9 mouse cellular contexts compared by ENCODE assay signal in the genomic region with DNA sequence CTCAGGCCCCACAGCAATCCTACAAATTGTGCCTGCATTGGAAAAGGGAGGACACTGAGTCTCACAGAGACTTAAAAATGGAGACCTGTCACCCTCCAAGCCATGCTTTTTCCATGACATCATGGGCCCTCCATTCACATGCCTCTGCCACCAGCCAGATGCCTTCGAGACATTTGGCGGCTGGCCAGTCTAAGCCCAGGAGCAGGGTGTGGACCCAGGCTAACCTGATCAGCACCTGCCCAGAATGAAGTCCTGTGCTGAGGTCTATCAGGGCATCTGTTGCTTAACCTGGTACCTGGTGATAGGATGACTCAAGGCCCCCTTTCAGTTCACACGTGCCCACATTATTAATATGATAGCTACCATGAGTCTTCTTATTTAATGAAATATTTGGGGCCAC.
DNase-seq lines count a peak whose midpoint lies in the region; ATAC-seq lines count a peak whose summit lies in the region.
"Had no signal": no experiment of that assay in that cellular context is flagged by ENCODE, and none has a peak within 500 bp of the region (broad histone marks: within the 10 kb centered on the region; RNA-seq: fewer than 3 reads in every experiment).

No protein-coding gene starts in this region.

- H3K27ac ChIP-seq in heart, embryonic 11.5 days (ENCODE audit: low read depth, low read length) = peak overlapping the region; percentile 78

- H3K27me3 ChIP-seq in heart, embryonic 11.5 days (ENCODE audit: control insufficient read depth, insufficient read depth, low read length) = no peaks in the 10 kb centered on the region

- DNase-seq in retina, postnatal 1 day = peak; percentile 25
- DNase-seq in retina, embryonic 14.5 days (ENCODE audit: low spot score) = no peak
- DNase-seq in kidney, postnatal 14 days = peak; percentile 21
- peak; percentile 41 for DNase-seq in testis, postnatal 10 days (ENCODE audit: low spot score)
- no peak for DNase-seq in gastrocnemius, postnatal 36 days
- no peak for DNase-seq in cerebellum, adult 11 months
- DNase-seq in layer of hippocampus, postnatal 36 days = no peak
- DNase-seq: cerebellum, postnatal 36 days had no signal

- H3K4me3 ChIP-seq in heart, embryonic 11.5 days (ENCODE audit: low read depth, low read length) = no peak overlapping the region

- no peak overlapping the region for H3K9ac ChIP-seq in heart, embryonic 11.5 days (ENCODE audit: low read depth, low read length)

- intact Hi-C loops in gastrocnemius, postnatal 36 days (cut with DNase I) = no loop called here

- no peak overlapping the region for H3K4me2 ChIP-seq in heart, embryonic 11.5 days

- peaks cover 23% of the 10 kb centered on the region for H3K4me1 ChIP-seq in heart, embryonic 11.5 days (ENCODE audit: control insufficient read depth, insufficient read depth, low read length)

- ATAC-seq in heart, embryonic 11.5 days (replicated peaks; ENCODE audit: insufficient number of reproducible peaks, low FRiP score, low TSS enrichment) = peak; percentile 61; the same call in 1 of the 2 replicates

- no peaks in the 10 kb centered on the region for H3K36me3 ChIP-seq in heart, embryonic 11.5 days (ENCODE audit: control insufficient read depth, insufficient read depth, low read length)

- no peaks in the 10 kb centered on the region for H3K9me3 ChIP-seq in heart, embryonic 11.5 days (replicated peaks; ENCODE audit: control insufficient read depth, low read length)

- WGBS in heart, embryonic 11.5 days (ENCODE audit: insufficient replicate concordance) = 48% methylated on average over 3 of the region's 3 CpGs

Comparison
In these comparisons a context has a peak if more than half of its experiments do, and no peak if none do; other contexts are left out.
1. DNase-seq: peak in retina, postnatal 1 day (single experiment), kidney, postnatal 14 days (single experiment) and testis, postnatal 10 days (single experiment); none in retina, embryonic 14.5 days (single experiment), gastrocnemius, postnatal 36 days (0 of 2), cerebellum, adult 11 months (single experiment) and layer of hippocampus, postnatal 36 days (0 of 2).